ENCODE assay signal across 8 mouse cellular contexts in genomic region chr10:24149135-24149781, GRCm38 (mm10). TPM values are rescaled to one million over a fixed set of nuclear protein-coding genes. Genes with fewer than 3 reads are reported as not detected.
DNase-seq lines count a peak whose midpoint lies in the region; ATAC-seq and TF ChIP-seq lines count a peak whose summit lies in the region.

Stx7 (plus strand) TSS chr10:24149302.

- peak; percentile 90 for ATAC-seq in G1E (ENCODE audit: extremely low read depth, insufficient number of reproducible peaks, low FRiP score, poor library complexity, severe bottlenecking)
- peak; percentile 99 for ATAC-seq in forebrain, postnatal 0 days
- ATAC-seq in lung, embryonic 15.5 days (ENCODE audit: borderline replicate concordance, extremely low read depth, low FRiP score, low TSS enrichment), result peak; percentile 97

- H3K9me3 ChIP-seq in G1E (replicated peaks), result no peaks in the 10 kb centered on the region
- no peaks in the 10 kb centered on the region for H3K9me3 ChIP-seq in forebrain, postnatal 0 days (ENCODE audit: low read length)
- H3K9me3 ChIP-seq in lung, embryonic 15.5 days, result no peaks in the 10 kb centered on the region

- H3K4me2 ChIP-seq in forebrain, postnatal 0 days (ENCODE audit: low read depth), result peak within 1 kb of the TSS; percentile 58
- H3K4me2 ChIP-seq in lung, embryonic 15.5 days, result peak within 1 kb of the TSS; percentile 67

- peaks cover 3% of the 10 kb centered on the region; the same call in 1 of the 2 replicates for H3K27me3 ChIP-seq in G1E (ENCODE audit: insufficient read depth, low read length)
- no peaks in the 10 kb centered on the region for H3K27me3 ChIP-seq in forebrain, postnatal 0 days (ENCODE audit: insufficient read depth, low read length)
- H3K27me3 ChIP-seq in lung, embryonic 15.5 days, result no peaks in the 10 kb centered on the region

- peaks cover 18% of the 10 kb centered on the region for H3K36me3 ChIP-seq in G1E (replicated peaks)
- peaks cover 4% of the 10 kb centered on the region; the same call in 1 of the 2 replicates for H3K36me3 ChIP-seq in forebrain, postnatal 0 days (ENCODE audit: insufficient read depth)
- H3K36me3 ChIP-seq in lung, embryonic 15.5 days, result no peaks in the 10 kb centered on the region

- peak within 1 kb of the TSS; percentile 90 for H3K9ac ChIP-seq in forebrain, postnatal 0 days
- H3K9ac ChIP-seq in lung, embryonic 15.5 days, result peak within 1 kb of the TSS; percentile 78

- H3K4me3 ChIP-seq in G1E (ENCODE audit: low read depth, low read length), result peak within 1 kb of the TSS; percentile 78
- peak within 1 kb of the TSS; percentile 83 for H3K4me3 ChIP-seq in forebrain, postnatal 0 days (ENCODE audit: low read depth, low read length)
- H3K4me3 ChIP-seq in lung, embryonic 15.5 days, result peak within 1 kb of the TSS; percentile 86

- DNase-seq in G1E (ENCODE audit: low spot score), result peak; percentile 95
- peak; percentile 95 to 96 for DNase-seq in cerebellum, adult 18-20 months
- DNase-seq in forebrain, postnatal 0 days, result peak; percentile 96
- peak; percentile 95 for DNase-seq in heart, postnatal 4 days
- peak; percentile 89 to 90 for DNase-seq in layer of hippocampus, adult 8-10 months (ENCODE audit: low spot score in 2 of 2)
- peak; percentile 88 for DNase-seq in ovary, adult 18-20 months (ENCODE audit: low spot score)
- peak; percentile 93 for DNase-seq in thymus, postnatal 0 days (ENCODE audit: low spot score)

- WGBS in forebrain, postnatal 0 days, result 1% methylated on average over 40 of the region's 45 CpGs
- WGBS in lung, embryonic 15.5 days, result under 1% methylated on average over 42 of the region's 45 CpGs

- no peak for TF ChIP-seq CTCF in G1E (IDR thresholded peaks at IDR 0.05; ENCODE audit: low read depth, low read length)
- TF ChIP-seq CTCF in forebrain, postnatal 0 days (IDR thresholded peaks at IDR 0.05; ENCODE audit: low read depth), result no peak

- H3K27ac ChIP-seq in forebrain, postnatal 0 days (ENCODE audit: low read depth, low read length), result peak within 1 kb of the TSS; percentile 69
- H3K27ac ChIP-seq in lung, embryonic 15.5 days, result peak within 1 kb of the TSS; percentile 69; the same call in 1 of the 2 replicates

- peaks cover 16% of the 10 kb centered on the region for H3K4me1 ChIP-seq in G1E (ENCODE audit: insufficient read depth, low read depth, low read length)
- H3K4me1 ChIP-seq in forebrain, postnatal 0 days (ENCODE audit: insufficient read depth), result peaks cover 13% of the 10 kb centered on the region
- H3K4me1 ChIP-seq in lung, embryonic 15.5 days, result peaks cover 11% of the 10 kb centered on the region; the same call in 1 of the 2 replicates

RNA-seq across cellular contexts. Expression of gene Stx7, which starts in this region (rescaled TPM):
- total RNA-seq in G1E (2014; fragmentation: Nextera tagmentation), result 33.1 and 61.8 TPM in 2 replicates
- total RNA-seq in G1E (2017), result 35.7 and 39.2 TPM in 2 replicates
- polyA plus RNA-seq in G1E (2012), result 40.7 and 47.8 TPM in 2 replicates
- total RNA-seq in forebrain, postnatal 0 days (2014; rRNA removed), result 160 and 169 TPM in 2 replicates
- 318 and 351 TPM in 2 replicates for polyA plus RNA-seq in forebrain, postnatal 0 days (2015; fragmentation: Nextera tagmentation; extraction: Ambion mirVana)
- 10 to 100 TPM; 46.1 to 54.3 TPM for total RNA-seq in heart, postnatal 4 days (2021)
- total RNA-seq in layer of hippocampus, adult 8-10 months (2022), result 100 to 1,000 TPM; 113 to 155 (median 140) TPM
- polyA plus RNA-seq in lung, embryonic 15.5 days (2015; fragmentation: Nextera tagmentation; extraction: Ambion mirVana), result 77.3 and 87.4 TPM in 2 replicates
- polyA plus RNA-seq in thymus, postnatal 0 days (2015; fragmentation: Nextera tagmentation; extraction: Ambion mirVana), result 67.7 and 69.1 TPM in 2 replicates

Comparison
In these comparisons a context has a peak if more than half of its experiments do, and no peak if none do; other contexts are left out.
1. Peak in every context shown above with its lines: DNase-seq, ATAC-seq, H3K4me3 ChIP-seq and H3K27ac ChIP-seq.